Mouse (Mus musculus): Measurements from ENCODE around the gene Plcb2.

DNA sequence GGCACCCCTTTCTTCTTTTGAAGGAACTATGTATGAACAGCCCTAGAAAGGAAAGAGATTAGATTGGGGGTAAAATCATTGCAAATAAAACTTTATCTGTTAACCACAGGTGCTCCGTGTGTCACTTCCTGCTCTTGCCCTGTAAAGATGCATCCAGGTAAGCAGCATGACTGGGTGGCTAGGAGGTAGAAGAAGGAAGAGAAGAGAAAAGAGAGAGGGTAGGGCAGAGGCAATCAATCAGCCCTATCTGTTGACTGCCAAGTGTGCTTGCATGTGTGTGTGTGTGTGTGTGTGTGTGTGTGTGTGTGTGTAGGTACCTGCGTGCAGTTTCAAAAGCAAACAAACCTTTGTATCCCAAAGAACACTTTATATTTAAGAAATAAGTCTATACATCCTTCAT, 46.3 kb upstream of the Plcb2 start:
- no peak for TF ChIP-seq CTCF (IDR thresholded peaks at IDR 0.05; ENCODE audit: borderline replicate concordance, extremely low read depth, insufficient read depth, insufficient read length)
- TF ChIP-seq POLR2A (IDR thresholded peaks at IDR 0.05; ENCODE audit: borderline replicate concordance, extremely low read depth, insufficient read depth, insufficient read length, poor library complexity, severe bottlenecking) = no peak
